Mouse (Mus musculus) forebrain, embryonic 14.5 days (tissue): ENCODE measurements at regions not wholly inside any gene's neighbourhood (a gene's known extent, or its start where the extent isn't known, plus 50 kb on each side); places are given as distances from the start of the nearest gene placed in this dataset.

Experiments
- ATAC-seq: fragments of 200-750 bp; cut with Nextera tagmentation; 2 replicates; pipeline ENCODE4 v1.8.0; 2017; ENCODE audit warnings: mild to moderate bottlenecking, moderate library complexity
- DNase-seq: peaks from one replicate; pipeline ENCODE4 v3.0.0-alpha.2; 2015; ENCODE audit warnings: low spot score
- H3K27ac ChIP-seq: fragments of 300-500 bp; sonication (generic); 2 replicates; pipeline ENCODE4 v1.5.1; 2014; ENCODE audit warnings: low read depth, mild to moderate bottlenecking, control low read depth, low read length, moderate library complexity
- H3K27me3 ChIP-seq: fragments of 300-500 bp; sonication (generic); replicated peaks from 2 replicates; pipeline ENCODE4 v1.6.1; 2014; ENCODE audit warnings: low read length, control low read depth, mixed read lengths; ENCODE audit not compliant: control insufficient read depth, insufficient read depth
- H3K36me3 ChIP-seq: fragments of 300-500 bp; sonication (generic); 2 replicates; pipeline ENCODE4 v1.6.1; 2014; ENCODE audit warnings: low read length, control low read depth; ENCODE audit not compliant: control insufficient read depth, insufficient read depth
- H3K4me1 ChIP-seq: fragments of 300-500 bp; sonication (generic); 2 replicates; pipeline ENCODE4 v1.6.1; 2014; ENCODE audit warnings: antibody characterized with exemption, low read length, control low read depth; ENCODE audit not compliant: control insufficient read depth, insufficient read depth
- H3K4me2 ChIP-seq: fragments of 300-500 bp; sonication (generic); 2 replicates; pipeline ENCODE4 v1.6.1; 2014; ENCODE audit warnings: mild to moderate bottlenecking, control low read depth, low read length
- H3K4me3 ChIP-seq: fragments of 300-500 bp; sonication (generic); 2 replicates; pipeline ENCODE4 v1.5.1; 2014; ENCODE audit warnings: low read depth, low read length, control low read depth
- H3K9ac ChIP-seq: fragments of 300-500 bp; sonication (generic); 2 replicates; pipeline ENCODE4 v1.6.1; 2014; ENCODE audit warnings: mild to moderate bottlenecking, low read length, control low read depth, moderate library complexity
- H3K9me3 ChIP-seq: fragments of 300-500 bp; sonication (generic); replicated peaks from 2 replicates; pipeline ENCODE4 v1.6.1; 2016; ENCODE audit warnings: low read length, control low read depth, mixed read lengths; ENCODE audit not compliant: control insufficient read depth
- WGBS: fragments of 180-500 bp; shearing (Covaris S2); extraction: QIAGEN DNeasy Blood & Tissue Kit; methylation state at CpG from one replicate; pipeline ENCODE4 v1.1.7; 2014; 5-methylcytosine and 5-hydroxymethylcytosine counted together

- no peaks in the 10 kb centered on the region for H3K27me3 ChIP-seq
- H3K9ac ChIP-seq: no peak overlapping the region
- DNase-seq: no peak
- H3K36me3 ChIP-seq: no peaks in the 10 kb centered on the region
- no peaks in the 10 kb centered on the region for H3K9me3 ChIP-seq
- H3K27ac ChIP-seq: no peak overlapping the region
- 91% methylated on average over 18 of the region's 18 CpGs for WGBS
- H3K4me2 ChIP-seq: no peak overlapping the region
- no peak for ATAC-seq
- H3K4me3 ChIP-seq: no peak overlapping the region
- H3K4me1 ChIP-seq: no peaks in the 10 kb centered on the region
These were observed 201.9 kb upstream of the Six2 start for GRCm38 (mm10) chr17:85889746-85890532.

GRCm38 (mm10) chr17:85888568-85889398 lies 200.7 kb upstream of the Six2 start:
- WGBS: 92% methylated on average over 10 of the region's 10 CpGs
- H3K36me3 ChIP-seq: no peaks in the 10 kb centered on the region

GRCm38 (mm10) chr17:85886675-85887074 lies 198.6 kb upstream of the Six2 start:
- no peak overlapping the region for H3K4me3 ChIP-seq
- ATAC-seq (no peak), DNase-seq (no peak)
- H3K36me3 ChIP-seq: no peaks in the 10 kb centered on the region
- no peak overlapping the region for H3K27ac ChIP-seq
- no peaks in the 10 kb centered on the region for H3K9me3 ChIP-seq
- H3K4me2 ChIP-seq: no peak overlapping the region
- H3K9ac ChIP-seq: no peak overlapping the region
- H3K4me1 ChIP-seq: peaks cover 5% of the 10 kb centered on the region
- no peaks in the 10 kb centered on the region for H3K27me3 ChIP-seq
- 89% methylated on average over 6 of the region's 6 CpGs for WGBS

More at GRCm38 (mm10) chr17:85888568-85889398, 200.7 kb upstream of the Six2 start:
- Histone ChIP-seq H3K4me1 (no peaks in the 10 kb centered on the region), H3K9ac (no peak overlapping the region), H3K4me2 (no peak overlapping the region), H3K9me3 (no peaks in the 10 kb centered on the region), H3K27ac (no peak overlapping the region), H3K4me3 (no peak overlapping the region), H3K27me3 (no peaks in the 10 kb centered on the region)
- no peak for DNase-seq
- no peak for ATAC-seq

- H3K4me3 ChIP-seq: no peak overlapping the region
- no peaks in the 10 kb centered on the region for H3K9me3 ChIP-seq
- WGBS: 55% methylated on average over 4 of the region's 4 CpGs
- no peak overlapping the region for H3K4me2 ChIP-seq
- H3K9ac ChIP-seq: no peak overlapping the region
- DNase-seq (no peak), ATAC-seq (no peak)
- H3K27ac ChIP-seq: no peak overlapping the region
- peaks cover 10% of the 10 kb centered on the region for H3K4me1 ChIP-seq
- H3K36me3 ChIP-seq: no peaks in the 10 kb centered on the region
- no peaks in the 10 kb centered on the region for H3K27me3 ChIP-seq
These were observed 198.2 kb upstream of the Six2 start for GRCm38 (mm10) chr17:85886237-85886636.

GRCm38 (mm10) chr17:85881636-85882170 lies 193.6 kb upstream of the Six2 start:
- Histone ChIP-seq H3K4me3 (no peak overlapping the region), H3K9me3 (no peaks in the 10 kb centered on the region), H3K27ac (no peak overlapping the region), H3K9ac (no peak overlapping the region), H3K4me2 (no peak overlapping the region), H3K4me1 (peaks cover 10% of the 10 kb centered on the region), H3K27me3 (no peaks in the 10 kb centered on the region), H3K36me3 (no peaks in the 10 kb centered on the region)
- no peak for ATAC-seq
- DNase-seq: peak; percentile 39
- WGBS: 3% methylated on average over 8 of the region's 8 CpGs

- H3K4me3 ChIP-seq: no peak overlapping the region
- no peak for ATAC-seq
- H3K4me1 ChIP-seq: peaks cover 10% of the 10 kb centered on the region
- H3K9me3 ChIP-seq: no peaks in the 10 kb centered on the region
- H3K9ac ChIP-seq: no peak overlapping the region
- DNase-seq: no peak
- no peak overlapping the region for H3K4me2 ChIP-seq
- H3K27me3 ChIP-seq: no peaks in the 10 kb centered on the region
- no peaks in the 10 kb centered on the region for H3K36me3 ChIP-seq
- H3K27ac ChIP-seq: no peak overlapping the region
- WGBS: 33% methylated on average over 5 of the region's 5 CpGs
These were observed 193.0 kb upstream of the Six2 start for GRCm38 (mm10) chr17:85881046-85881445.

- DNase-seq (no peak), ATAC-seq (no peak)
- WGBS: 33% methylated on average over 3 of the region's 3 CpGs
- no peak overlapping the region for H3K4me2 ChIP-seq
- no peaks in the 10 kb centered on the region for H3K27me3 ChIP-seq
- H3K36me3 ChIP-seq: no peaks in the 10 kb centered on the region
- H3K9me3 ChIP-seq: no peaks in the 10 kb centered on the region
- no peak overlapping the region for H3K4me3 ChIP-seq
- H3K9ac ChIP-seq: no peak overlapping the region
- no peak overlapping the region for H3K27ac ChIP-seq
- H3K4me1 ChIP-seq: peaks cover 18% of the 10 kb centered on the region
These were observed 189.4 kb upstream of the Six2 start for GRCm38 (mm10) chr17:85877426-85877825.

GRCm38 (mm10) chr17:85876853-85877252 lies 188.8 kb upstream of the Six2 start:
- ATAC-seq (no peak), DNase-seq (no peak)
- Histone ChIP-seq H3K4me2 (no peak overlapping the region), H3K36me3 (no peaks in the 10 kb centered on the region), H3K27me3 (no peaks in the 10 kb centered on the region), H3K4me3 (no peak overlapping the region), H3K9ac (no peak overlapping the region), H3K9me3 (no peaks in the 10 kb centered on the region), H3K27ac (no peak overlapping the region), H3K4me1 (peaks cover 14% of the 10 kb centered on the region)
- 77% methylated on average over 10 of the region's 10 CpGs for WGBS
